Mouse (Mus musculus) forebrain, embryonic 11.5 days (tissue): ENCODE data around the gene Plekhh3. TPM values are rescaled to one million over a fixed set of nuclear protein-coding genes. Genes with fewer than 3 reads are reported as not detected.
"Not testable (repeated sequence)": the region's sequence is repeated elsewhere in the genome, so short reads cannot be mapped to it uniquely, and the experiment has no call there.

ENCODE experiments used
- ATAC-seq: fragments of 200-750 bp; cut with Nextera tagmentation; replicated peaks from 2 replicates; pipeline ENCODE4 v1.8.0; 2017; ENCODE audit warnings: moderate TSS enrichment; ENCODE audit not compliant: low FRiP score
- DNase-seq: peaks from one replicate; pipeline ENCODE4 v3.0.0-alpha.2; 2017; ENCODE audit warnings: low spot score
- H3K27ac ChIP-seq: fragments of 300-500 bp; sonication (generic); 2 replicates; pipeline ENCODE4 v1.5.1; 2014; ENCODE audit warnings: low read depth, low read length
- H3K27me3 ChIP-seq: fragments of 300-500 bp; sonication (generic); 2 replicates; pipeline ENCODE4 v1.6.1; 2014; ENCODE audit warnings: mild to moderate bottlenecking, low read length, mixed read lengths; ENCODE audit not compliant: control insufficient read depth, insufficient read depth
- H3K36me3 ChIP-seq: fragments of 300-500 bp; sonication (generic); 2 replicates; pipeline ENCODE4 v1.6.1; 2014; ENCODE audit warnings: mild to moderate bottlenecking, low read length, moderate library complexity, mixed read lengths; ENCODE audit not compliant: control insufficient read depth, insufficient read depth
- H3K4me1 ChIP-seq: fragments of 300-500 bp; sonication (generic); replicated peaks from 2 replicates; pipeline ENCODE4 v1.6.1; 2014; ENCODE audit warnings: low read length, mixed read lengths; ENCODE audit not compliant: control insufficient read depth, insufficient read depth
- H3K4me2 ChIP-seq: fragments of 300-500 bp; sonication (generic); 2 replicates; pipeline ENCODE4 v1.6.1; 2014; ENCODE audit warnings: low read depth, mild to moderate bottlenecking, low read length, moderate library complexity, mixed read lengths; ENCODE audit not compliant: severe bottlenecking
- H3K4me3 ChIP-seq: fragments of 300-500 bp; sonication (generic); 2 replicates; pipeline ENCODE4 v1.5.1; 2014; ENCODE audit warnings: low read depth, low read length
- H3K9ac ChIP-seq: fragments of 300-500 bp; sonication (generic); 2 replicates; pipeline ENCODE4 v1.6.1; 2014; ENCODE audit warnings: low read length
- H3K9me3 ChIP-seq: fragments of 300-500 bp; sonication (generic); 2 replicates; pipeline ENCODE4 v1.6.1; 2016; ENCODE audit warnings: low read length, mixed read lengths; ENCODE audit not compliant: control insufficient read depth
- WGBS: fragments of 180-500 bp; shearing (Covaris S2); extraction: QIAGEN DNeasy Blood & Tissue Kit; methylation state at CpG from one replicate; pipeline ENCODE4 v1.1.7; 2014; 5-methylcytosine and 5-hydroxymethylcytosine counted together
- polyA plus RNA-seq: library from polyadenylated mRNA; unstranded; fragments of >200 nt; fragmentation: Nextera tagmentation; extraction: Ambion mirVana; gene quantifications from 2 replicates; pipeline ENCODE4 v1.2.1, GENCODE M21; 2014

Plekhh3 gene
- polyA plus RNA-seq, 1 experiment from 2014 or later, result 7.9 TPM

GRCm38 (mm10) chr11:101163476-101164350 is 7.4 kb downstream of the Plekhh3 start:
- H3K4me1 ChIP-seq, result peaks cover 14% of the 10 kb centered on the region
- peaks cover 61% of the 10 kb centered on the region for H3K27me3 ChIP-seq
- H3K27ac ChIP-seq, result no peak overlapping the region
- peak overlapping the region; percentile 12; the same call in 1 of the 2 replicates for H3K9ac ChIP-seq
- no peaks in the 10 kb centered on the region for H3K9me3 ChIP-seq
- H3K36me3 ChIP-seq, result no peaks in the 10 kb centered on the region
- WGBS, result 7% methylated on average over 48 of the region's 49 CpGs
- ATAC-seq, result no peak
- H3K4me2 ChIP-seq, result peak overlapping the region; percentile 45
- peak overlapping the region; percentile 18 for H3K4me3 ChIP-seq
- DNase-seq, result no peak

- Histone ChIP-seq H3K4me2 (no peak overlapping the region), H3K9me3 (no peaks in the 10 kb centered on the region), H3K27ac (no peak overlapping the region), H3K4me1 (peaks cover 14% of the 10 kb centered on the region), H3K36me3 (no peaks in the 10 kb centered on the region), H3K4me3 (no peak overlapping the region), H3K9ac (no peak overlapping the region), H3K27me3 (peaks cover 51% of the 10 kb centered on the region)
- ATAC-seq (no peak), DNase-seq (no peak)
- WGBS, result 52% methylated on average over 5 of the region's 5 CpGs
These were observed 8.4 kb downstream of the Plekhh3 start for GRCm38 (mm10) chr11:101162772-101163171.

GRCm38 (mm10) chr11:101162301-101162700 is 8.8 kb downstream of the Plekhh3 start:
- Histone ChIP-seq H3K27ac (no peak overlapping the region), H3K36me3 (no peaks in the 10 kb centered on the region), H3K9me3 (no peaks in the 10 kb centered on the region), H3K4me3 (no peak overlapping the region), H3K4me2 (no peak overlapping the region), H3K27me3 (peaks cover 47% of the 10 kb centered on the region), H3K9ac (no peak overlapping the region), H3K4me1 (peaks cover 14% of the 10 kb centered on the region)
- ATAC-seq (no peak), DNase-seq (no peak)
- 54% methylated on average over 5 of the region's 5 CpGs for WGBS

- H3K27ac ChIP-seq, result no peak overlapping the region
- peaks cover 14% of the 10 kb centered on the region for H3K4me1 ChIP-seq
- ATAC-seq (no peak), DNase-seq (no peak)
- H3K4me3 ChIP-seq, result no peak overlapping the region
- H3K9me3 ChIP-seq, result no peaks in the 10 kb centered on the region
- 87% methylated on average over 15 of the region's 15 CpGs for WGBS
- H3K4me2 ChIP-seq, result no peak overlapping the region
- peaks cover 39% of the 10 kb centered on the region for H3K27me3 ChIP-seq
- H3K36me3 ChIP-seq, result no peaks in the 10 kb centered on the region
- H3K9ac ChIP-seq, result no peak overlapping the region
These were observed 9.6 kb downstream of the Plekhh3 start for GRCm38 (mm10) chr11:101161551-101161950.

GRCm38 (mm10) chr11:101160981-101161505 is 10.1 kb downstream of the Plekhh3 start:
- Histone ChIP-seq H3K4me1 (peaks cover 15% of the 10 kb centered on the region), H3K27me3 (peaks cover 36% of the 10 kb centered on the region)
- H3K9me3 ChIP-seq, H3K36me3 ChIP-seq, DNase-seq, H3K4me2 ChIP-seq, H3K9ac ChIP-seq, H3K27ac ChIP-seq, H3K4me3 ChIP-seq, ATAC-seq: not testable (repeated sequence)
- 78% methylated on average over 6 of the region's 8 CpGs for WGBS

GRCm38 (mm10) chr11:101160151-101160550 is 11.0 kb downstream of the Plekhh3 start:
- not testable (repeated sequence) for ATAC-seq, H3K9ac ChIP-seq, H3K36me3 ChIP-seq

GRCm38 (mm10) chr11:101155728-101156371 is 15.3 kb downstream of the Plekhh3 start, which contains the start of gene Tubg2:
Gene Tubg2, plus strand, starts transcription at chr11:101155907.
- Histone ChIP-seq H3K4me1 (peaks cover 7% of the 10 kb centered on the region; the same call in 1 of the 2 replicates), H3K4me3 (peak within 1 kb of the TSS; percentile 34), H3K27me3 (peaks cover 2% of the 10 kb centered on the region; the same call in 1 of the 2 replicates), H3K36me3 (no peaks in the 10 kb centered on the region), H3K9me3 (no peaks in the 10 kb centered on the region), H3K4me2 (peak within 1 kb of the TSS; percentile 69), H3K27ac (0 out of 2 replicates have a peak within 1 kb of the TSS, but pooled peaks have one; percentile 10), H3K9ac (peak within 1 kb of the TSS; percentile 65)
- WGBS, result 2% methylated on average over 36 of the region's 36 CpGs
- peak; percentile 81 for DNase-seq
- ATAC-seq, result peak; percentile 42; the same call in 1 of the 2 replicates

More at GRCm38 (mm10) chr11:101160151-101160550, 11.0 kb downstream of the Plekhh3 start:
- H3K4me1 ChIP-seq, result peaks cover 22% of the 10 kb centered on the region
- H3K9me3 ChIP-seq, H3K4me2 ChIP-seq, H3K27ac ChIP-seq, DNase-seq, H3K4me3 ChIP-seq: not testable (repeated sequence)
- H3K27me3 ChIP-seq, result peaks cover 27% of the 10 kb centered on the region
- WGBS, result 73% methylated on average over 8 of the region's 10 CpGs

GRCm38 (mm10) chr11:101155151-101155550 is 16.0 kb downstream of the Plekhh3 start:
- Histone ChIP-seq H3K4me3 (no peak overlapping the region), H3K9me3 (no peaks in the 10 kb centered on the region), H3K27ac (no peak overlapping the region), H3K4me1 (peaks cover 7% of the 10 kb centered on the region; the same call in 1 of the 2 replicates), H3K4me2 (no peak overlapping the region), H3K27me3 (peaks cover 2% of the 10 kb centered on the region; the same call in 1 of the 2 replicates), H3K36me3 (no peaks in the 10 kb centered on the region), H3K9ac (no peak overlapping the region)
- no peak for ATAC-seq
- no peak for DNase-seq
- 71% methylated on average over 6 of the region's 6 CpGs for WGBS
